Mouse (Mus musculus) layer of hippocampus, postnatal 25 days (tissue): ENCODE data around the gene 4930505A04Rik. TPM values are rescaled to one million over a fixed set of nuclear protein-coding genes. Genes with fewer than 3 reads are reported as not detected.

Experiments used
- total RNA-seq, 2 experiments: library from RNA; stranded (reverse); gene quantifications; 2 replicates each; pipeline ENCODE4 v1.2.3; 2021

Gene 4930505A04Rik
- total RNA-seq, 2 experiments from 2014 or later: 0.81 to 0.99 TPM

Other genes starting within 250 kb of the 4930505A04Rik start
- 100 to 1,000 TPM; 558 to 629 TPM for gene Sptbn1, start 203.7 kb downstream of the 4930505A04Rik start, total RNA-seq
- gene Acyp2, start 177.8 kb upstream of the 4930505A04Rik start, total RNA-seq: 10 to 100 TPM; 25.4 to 29.2 TPM